Mouse (Mus musculus) erythroblast, embryonic 14.5 days (primary cell): ENCODE measurements around the gene Rae1.

Experiments
- GATA1 ChIP-seq: IDR thresholded peaks from 2 replicates; pipeline ENCODE4 v1.6.1; 2012; ENCODE audit warnings: low read length, inconsistent platforms, mixed read lengths
- TAL1 ChIP-seq: IDR thresholded peaks from 3 replicates; pipeline ENCODE4 v1.6.1; 2012; ENCODE audit warnings: low read length, inconsistent platforms, mixed read lengths

DNA sequence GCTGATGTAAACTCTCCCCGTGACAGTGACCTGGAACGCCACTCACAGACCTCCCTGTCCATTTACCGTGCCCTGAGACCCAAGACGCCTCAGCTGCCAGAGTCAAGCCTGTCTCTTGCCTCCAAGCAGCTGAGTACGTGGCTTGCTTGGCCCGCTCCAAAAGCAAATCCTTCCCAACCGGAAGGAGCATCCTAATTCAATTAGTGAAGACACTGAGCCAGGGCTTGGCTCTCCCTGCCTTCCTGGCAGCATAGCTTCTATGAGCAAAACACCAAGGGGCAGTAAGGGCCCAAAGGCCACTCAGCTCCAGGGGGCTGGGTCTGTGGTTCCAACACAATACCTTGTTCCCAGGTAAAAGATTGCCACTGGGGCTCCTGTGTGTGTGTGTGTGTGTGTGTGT, 25.2 kb upstream of the Rae1 start:
- TF ChIP-seq GATA1 (no peak), TAL1 (no peak)
